Mouse (Mus musculus): Measurements from ENCODE around the gene Cst13.
"Not testable (repeated sequence)": the region's sequence is repeated elsewhere in the genome, so short reads cannot be mapped to it uniquely, and the experiment has no call there.

The Cst13 gene

GRCm38 (mm10) chr2:148819909-148820308, at the start of gene Cst13:
Cst13 (plus strand) TSS chr2:148820081.
- CTCF ChIA-PET = no interaction called here

- CTCF ChIA-PET = not testable (repeated sequence)
These were observed 48.5 kb upstream of the Cst13 start, which contains the start of gene Cst11 for GRCm38 (mm10) chr2:148771397-148771796. Cst11 (minus strand) TSS chr2:148771497.

DNA sequence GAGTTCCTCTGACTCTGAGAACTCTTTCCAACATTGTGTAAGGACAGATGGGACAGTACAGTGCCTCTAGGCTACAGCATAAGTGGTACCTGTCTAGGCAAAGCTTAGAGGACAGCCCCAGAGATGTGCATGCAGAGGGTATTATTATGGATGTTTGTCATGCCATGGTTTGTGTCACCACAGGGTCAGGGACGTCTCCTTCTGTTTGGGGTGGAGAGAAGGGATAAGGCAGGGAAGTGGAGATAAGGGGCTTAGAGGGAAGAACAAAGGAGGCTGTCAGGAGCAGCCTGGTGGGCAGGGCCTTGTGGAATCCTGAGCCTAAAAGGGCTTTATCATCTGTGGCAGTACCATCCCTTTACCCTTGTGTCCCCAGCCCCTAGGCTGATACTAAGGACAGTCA, 38.2 kb upstream of the Cst13 start, which contains the start of gene 8030411F24Rik:
Gene 8030411F24Rik (plus strand): TSS at position 301 of the 400 bp plus-strand sequence.
- CTCF ChIA-PET = no interaction called here

DNA sequence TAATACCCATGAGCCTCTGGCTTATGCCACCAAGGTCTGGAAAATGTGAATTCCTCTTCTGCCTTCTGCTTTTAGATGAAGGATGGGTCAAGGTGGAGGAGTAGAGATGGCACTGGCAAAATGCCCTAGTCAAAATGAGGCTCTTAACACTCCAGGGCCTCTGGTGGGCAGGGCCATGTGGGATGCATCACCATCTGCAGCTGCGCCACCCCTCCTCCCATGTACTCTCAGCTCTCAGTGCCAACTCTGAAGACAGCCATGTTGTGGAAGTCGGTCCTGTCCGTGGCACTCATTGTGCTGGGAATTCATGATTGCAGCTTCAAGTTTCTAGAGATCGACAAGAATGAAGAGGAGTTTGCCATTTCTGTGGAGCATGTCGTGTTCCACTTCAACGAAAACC, 30.7 kb upstream of the Cst13 start, which contains the start of gene Cst12:
Gene Cst12 (plus strand): TSS at position 220 of the 400 bp plus-strand sequence.
- CTCF ChIA-PET = no interaction called here

DNA sequence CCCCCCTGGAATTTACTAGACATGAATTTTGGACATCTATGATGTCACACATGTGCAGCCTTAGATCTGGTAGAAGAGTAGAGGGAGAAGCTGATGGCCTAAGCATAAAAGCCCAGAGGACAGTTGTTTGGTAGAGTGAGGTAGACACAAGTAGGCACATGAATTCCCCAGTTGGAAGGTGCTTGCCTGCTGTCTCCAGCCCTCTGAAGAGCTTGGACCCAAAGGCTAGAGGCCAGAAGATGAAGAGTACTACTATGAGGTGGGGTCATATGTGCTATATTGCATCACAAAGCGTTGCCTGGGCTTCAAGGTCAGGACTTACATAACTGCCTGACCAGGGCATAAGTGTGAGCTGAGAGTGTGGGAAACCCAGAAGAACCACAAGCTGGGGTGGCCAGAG, 21.4 kb upstream of the Cst13 start, which contains the start of gene Cst8:
Gene Cst8 (plus strand): TSS at position 301 of the 400 bp plus-strand sequence.
- CTCF ChIA-PET = no interaction called here

GRCm38 (mm10) chr2:148801491-148801921, 18.4 kb upstream of the Cst13 start:
- CTCF ChIA-PET = no interaction called here

DNA sequence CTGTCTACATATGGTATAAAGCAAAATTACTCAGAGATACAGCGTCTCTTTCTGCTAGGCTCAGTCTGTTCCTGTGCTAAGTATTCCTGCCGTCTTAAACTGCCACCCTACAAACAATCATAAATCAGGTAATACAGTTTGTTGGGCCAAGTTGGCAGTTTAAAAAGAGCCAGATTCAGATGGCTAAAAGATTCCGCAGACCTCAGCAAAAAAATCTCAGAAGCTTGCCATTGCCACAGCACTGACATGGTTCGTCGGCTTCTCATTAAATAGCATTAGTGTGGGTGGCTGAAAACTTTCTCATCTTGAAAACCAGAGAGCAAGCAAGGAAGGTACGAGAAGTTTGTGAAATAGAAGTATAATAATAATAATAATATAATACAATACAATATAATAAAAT, 13.2 kb upstream of the Cst13 start:
- CTCF ChIA-PET = no interaction called here

DNA sequence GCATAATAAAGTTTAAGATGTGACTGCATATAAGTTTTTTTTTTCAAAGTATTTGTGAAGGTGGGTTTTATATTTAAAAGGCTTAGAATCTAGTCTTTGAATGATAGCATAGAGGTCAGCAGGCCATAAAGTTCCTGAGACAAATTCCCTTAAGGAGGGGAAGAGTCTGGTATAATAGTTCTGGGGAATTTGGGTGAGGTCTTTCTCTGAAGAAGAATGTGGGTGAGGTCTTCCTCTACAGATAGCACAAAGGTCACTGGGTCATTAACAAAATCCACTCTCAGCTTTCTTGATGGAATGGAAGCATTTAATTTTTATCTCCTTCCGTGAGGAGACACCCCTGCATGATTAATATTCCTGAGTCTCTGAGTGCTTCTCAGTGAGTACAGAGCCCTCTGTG, 6.1 kb downstream of the Cst13 start:
- CTCF ChIA-PET = no interaction called here

DNA sequence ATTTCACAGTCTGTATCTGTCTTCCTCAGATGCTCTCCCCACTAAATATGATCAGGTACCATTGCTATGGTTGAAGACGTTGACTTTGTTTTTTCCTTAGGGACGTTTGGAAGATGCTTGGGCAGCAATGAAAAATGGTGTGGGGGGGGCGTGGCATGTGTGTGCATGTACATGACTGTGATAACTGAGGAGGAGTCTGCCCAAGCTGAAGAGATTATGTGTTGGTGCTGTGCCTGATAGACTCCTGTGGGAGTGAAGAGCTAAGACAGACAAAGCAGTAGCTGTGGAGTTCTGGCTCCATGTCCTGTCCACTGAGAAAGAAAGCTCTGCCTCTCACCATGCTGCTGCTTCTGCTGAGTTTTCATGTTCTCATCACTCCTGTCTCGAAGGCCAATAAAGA, 15.0 kb downstream of the Cst13 start, which contains the start of gene Cst9:
Gene Cst9 (plus strand): TSS at position 236 of the 400 bp plus-strand sequence.
- CTCF ChIA-PET = no interaction called here

DNA sequence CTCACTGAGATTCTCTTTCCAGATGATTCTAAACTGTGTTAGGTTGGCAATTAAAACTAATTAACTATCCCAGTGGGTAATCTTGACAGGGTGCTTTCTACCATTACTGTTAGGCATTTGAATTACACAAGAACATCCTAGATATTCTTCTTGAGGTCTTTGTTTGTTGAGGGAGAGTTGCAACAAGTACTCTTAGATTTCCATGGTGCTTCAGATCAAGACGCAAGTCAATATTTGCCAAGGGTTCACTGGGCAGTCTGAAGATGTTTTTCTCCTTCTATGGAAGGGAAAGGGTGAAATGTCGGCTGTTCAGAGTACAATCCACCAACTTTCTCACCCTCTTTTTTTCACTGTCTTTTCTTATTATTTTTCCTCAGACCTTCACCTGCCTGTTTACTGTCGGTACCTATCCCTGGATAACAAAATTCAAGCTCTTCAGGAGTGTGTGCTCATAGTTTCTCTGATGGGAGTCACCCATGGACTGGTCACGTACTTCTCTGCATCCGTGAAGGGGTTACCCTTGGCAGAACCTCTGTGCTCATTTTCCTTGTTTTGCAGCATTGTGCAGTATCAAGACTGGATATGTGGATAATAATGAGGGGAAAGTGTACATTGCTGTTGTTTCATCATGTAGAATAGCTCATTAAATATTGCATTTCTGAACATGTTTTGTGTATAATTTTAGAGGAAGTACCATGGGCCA, 18.3 kb downstream of the Cst13 start:
- CTCF ChIA-PET = no interaction called here

DNA sequence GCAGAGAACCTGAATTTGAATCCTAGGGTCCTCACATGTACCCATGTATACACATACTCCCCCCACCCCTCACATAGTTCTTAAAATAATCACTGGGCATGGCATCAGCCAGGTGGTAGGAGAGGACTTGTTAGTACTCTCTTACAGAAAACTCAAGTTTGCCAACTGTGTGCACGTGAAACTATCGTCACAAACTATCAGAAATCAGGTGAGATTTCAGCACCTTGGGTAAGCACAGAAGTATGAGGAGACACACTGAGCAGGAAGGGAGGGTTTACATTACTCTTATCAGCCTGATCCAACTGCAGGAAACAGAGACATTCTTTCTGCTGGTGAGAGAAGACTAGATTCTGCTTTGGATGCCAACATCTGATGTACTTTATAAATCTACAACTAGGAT, 19.3 kb downstream of the Cst13 start:
- CTCF ChIA-PET = no interaction called here

DNA sequence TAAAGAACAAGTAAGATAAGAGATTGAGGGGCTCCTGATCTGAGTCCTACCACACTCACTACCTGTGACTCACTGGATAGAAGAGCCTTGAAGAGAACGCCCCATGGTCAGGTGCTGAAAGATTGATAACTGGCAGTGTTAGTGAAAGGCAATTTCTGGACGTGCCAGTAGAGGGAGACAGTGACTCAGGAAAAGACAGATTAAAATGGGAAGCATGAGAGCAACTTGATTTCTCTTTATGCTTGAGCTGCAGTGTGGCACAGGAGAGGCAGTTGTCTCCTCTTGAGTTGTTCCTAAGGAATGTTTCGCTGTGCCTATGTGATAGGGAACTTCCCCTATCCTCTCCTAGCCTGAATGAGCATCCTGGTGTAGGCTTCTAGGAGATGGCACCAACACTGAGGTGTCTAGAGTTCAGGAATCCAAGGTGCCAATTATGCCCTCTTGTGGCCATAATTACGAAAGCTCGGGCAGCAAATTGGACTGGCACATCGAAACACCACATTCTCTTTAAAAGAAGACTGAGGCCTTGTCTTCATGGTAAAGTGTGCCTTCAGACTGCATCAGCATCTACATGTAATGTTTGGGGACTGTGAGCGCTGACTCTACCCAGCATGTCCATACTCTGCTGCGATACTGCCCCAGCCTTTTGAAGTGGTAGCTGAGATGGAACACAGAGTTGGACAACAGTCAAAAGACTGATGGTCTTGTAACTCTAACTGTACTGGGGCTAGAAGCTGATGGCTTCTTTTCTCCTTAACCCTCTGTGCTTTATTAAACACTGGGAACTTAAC, 31.4 kb downstream of the Cst13 start:
- CTCF ChIA-PET = interaction anchor here (0.7 to 3.4 kb wide), 2 partner anchors 51 to 98 kb away, joined by 5 to 24 read pairs; no protein-coding TSS in a partner anchor

- CTCF ChIA-PET = no interaction called here
These were observed 36.9 kb downstream of the Cst13 start for GRCm38 (mm10) chr2:148856630-148857400.

DNA sequence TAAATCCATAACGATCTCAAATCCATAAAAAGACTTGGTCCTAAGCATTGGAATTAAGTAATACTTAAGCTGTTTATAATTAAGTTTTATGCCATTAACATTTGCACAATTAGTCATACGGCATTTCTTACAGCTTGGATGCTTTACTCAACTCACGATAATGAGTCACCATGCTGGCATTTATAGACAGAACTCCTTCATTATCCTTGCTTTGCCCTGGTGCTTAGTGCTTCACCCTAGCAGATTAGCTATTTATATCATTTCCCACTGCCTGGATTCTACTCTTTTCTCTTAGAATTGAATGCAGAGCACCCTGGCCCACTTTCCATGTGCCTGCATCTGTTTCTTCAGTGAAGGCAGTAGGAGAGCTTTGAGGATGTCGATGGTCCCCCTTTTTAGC, 37.6 kb downstream of the Cst13 start:
- CTCF ChIA-PET = no interaction called here

DNA sequence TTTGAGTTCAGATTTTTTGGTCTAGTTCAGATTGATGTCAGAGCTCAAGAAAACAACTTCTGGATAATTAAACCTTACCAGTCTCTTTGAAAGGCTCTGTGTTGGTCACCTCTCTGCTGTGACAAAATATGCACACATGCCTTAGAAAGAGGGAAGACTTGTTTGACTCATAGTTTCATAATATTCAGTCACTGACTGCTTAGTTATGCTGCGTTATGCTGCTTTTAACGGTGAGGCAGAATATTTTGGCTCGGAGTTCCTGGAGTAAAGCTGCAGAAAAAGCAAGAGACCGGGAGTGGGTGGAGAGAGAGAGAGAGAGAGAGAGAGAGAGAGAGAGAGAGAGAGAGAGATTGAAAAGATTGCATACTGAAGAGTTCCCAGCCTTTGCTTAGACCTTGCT, 41.1 kb downstream of the Cst13 start:
- CTCF ChIA-PET = interaction anchor here (1.1 kb wide), 1 partner anchor 9 kb away, joined by 7 read pairs; no protein-coding TSS in a partner anchor

- CTCF ChIA-PET = interaction anchor here (1.1 kb wide), 1 partner anchor 9 kb away, joined by 7 read pairs; no protein-coding TSS in a partner anchor
These were observed 41.8 kb downstream of the Cst13 start for GRCm38 (mm10) chr2:148861693-148862092.

- CTCF ChIA-PET = interaction anchor here (0.6 kb wide), 1 partner anchor 588 kb away, joined by 3 read pairs; no protein-coding TSS in a partner anchor
These were observed 45.1 kb downstream of the Cst13 start, which contains the start of gene 9230104L09Rik for GRCm38 (mm10) chr2:148864966-148865365. 9230104L09Rik (minus strand) TSS chr2:148865038.

DNA sequence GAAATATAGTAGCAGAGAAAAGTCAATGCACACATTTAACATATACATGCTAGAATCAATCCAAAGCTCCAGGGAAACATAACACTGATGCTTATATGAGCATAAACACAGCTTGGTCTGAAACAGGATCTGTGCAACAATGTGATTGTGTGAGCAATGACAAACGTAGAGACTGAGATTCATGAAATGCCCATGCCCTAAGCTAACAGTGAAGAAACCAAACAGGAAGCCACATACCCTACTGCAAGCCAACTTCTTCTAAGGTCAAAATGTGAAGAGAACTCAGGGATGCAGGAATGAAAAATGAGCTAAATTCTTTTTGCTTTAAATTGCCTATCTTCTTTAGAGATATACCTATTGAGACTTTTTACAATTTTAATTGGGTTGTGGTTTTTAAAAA, 49.1 kb downstream of the Cst13 start:
- CTCF ChIA-PET = no interaction called here

- CTCF ChIA-PET = no interaction called here
These were observed 50.6 kb downstream of the Cst13 start for GRCm38 (mm10) chr2:148870526-148870925.

DNA sequence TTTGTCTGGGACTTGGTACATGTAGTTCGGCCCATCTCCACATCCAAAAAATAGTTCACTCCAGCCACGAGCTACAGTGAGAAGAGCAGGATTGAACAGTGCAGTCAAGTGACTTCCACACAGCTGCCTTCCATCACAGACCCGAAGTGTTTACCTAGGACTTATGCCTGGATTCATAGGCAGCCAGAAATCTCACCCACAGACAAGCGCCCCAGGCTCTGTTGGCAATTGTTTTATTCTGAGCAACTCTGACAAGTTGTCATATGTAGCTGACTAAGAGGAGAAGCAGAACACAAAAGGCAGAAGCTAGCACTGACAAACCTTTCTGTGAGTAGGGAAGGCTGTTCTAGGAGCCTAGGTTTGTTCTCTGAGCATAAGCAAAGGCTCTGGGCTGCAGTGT, 53.0 kb downstream of the Cst13 start:
- CTCF ChIA-PET = no interaction called here

DNA sequence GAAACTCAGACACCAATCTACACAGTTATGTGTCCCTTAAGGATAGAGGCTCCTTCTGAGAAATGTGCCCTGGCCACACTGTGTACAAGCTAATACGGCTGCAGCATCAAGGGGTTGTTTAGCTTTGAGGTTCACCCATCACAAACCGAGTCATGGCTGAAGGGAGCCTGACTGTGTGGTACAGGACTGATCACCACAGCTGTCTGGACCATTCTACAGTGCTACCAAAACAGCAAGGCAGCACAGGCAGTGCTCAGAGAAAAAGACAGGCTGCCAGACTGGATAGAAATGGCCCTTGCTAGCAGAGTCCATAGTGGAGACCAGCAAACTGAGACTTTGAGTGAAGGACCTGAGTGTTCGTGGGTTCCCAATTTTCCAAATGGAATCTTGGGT, 54.3 kb downstream of the Cst13 start:
- CTCF ChIA-PET = no interaction called here
